Mouse (Mus musculus) neural tube, embryonic 13.5 days (tissue): ENCODE measurements at regions not wholly inside any gene's neighbourhood (a gene's known extent, or its start where the extent isn't known, plus 50 kb on each side); places are given as distances from the start of the nearest gene placed in this dataset.
A peak's percentile ranks its signal among the peaks of the same experiment; 100 is the strongest.
"Not testable (repeated sequence)": the region's sequence is repeated elsewhere in the genome, so short reads cannot be mapped to it uniquely, and the experiment has no call there.

ENCODE experiments used
- ATAC-seq: fragments of 200-750 bp; cut with Nextera tagmentation; 2 replicates; pipeline ENCODE4 v1.8.0; 2017; ENCODE audit warnings: low read depth, mild to moderate bottlenecking, moderate TSS enrichment, moderate library complexity
- H3K27ac ChIP-seq: fragments of 300-500 bp; sonication (generic); replicated peaks from 2 replicates; pipeline ENCODE4 v1.5.1; 2015; ENCODE audit warnings: moderate library complexity, mild to moderate bottlenecking, inconsistent platforms
- H3K27me3 ChIP-seq: fragments of 300-500 bp; sonication (generic); 2 replicates; pipeline ENCODE4 v1.6.1; 2015; ENCODE audit warnings: mild to moderate bottlenecking, inconsistent platforms
- H3K36me3 ChIP-seq: fragments of 300-500 bp; sonication (generic); 2 replicates; pipeline ENCODE4 v1.6.1; 2015; ENCODE audit warnings: mild to moderate bottlenecking, inconsistent platforms
- H3K4me1 ChIP-seq: fragments of 300-500 bp; sonication (generic); replicated peaks from 2 replicates; pipeline ENCODE4 v1.6.1; 2015; ENCODE audit warnings: inconsistent platforms
- H3K4me2 ChIP-seq: fragments of 300-500 bp; sonication (generic); 2 replicates; pipeline ENCODE4 v1.6.1; 2015; ENCODE audit warnings: inconsistent platforms, mild to moderate bottlenecking, moderate library complexity
- H3K4me3 ChIP-seq: fragments of 300-500 bp; sonication (generic); 2 replicates; pipeline ENCODE4 v1.5.1; 2015; ENCODE audit warnings: mild to moderate bottlenecking, inconsistent platforms
- H3K9ac ChIP-seq: fragments of 300-500 bp; sonication (generic); 2 replicates; pipeline ENCODE4 v1.6.1; 2015; ENCODE audit warnings: moderate library complexity, mild to moderate bottlenecking, inconsistent platforms
- H3K9me3 ChIP-seq: fragments of 300-500 bp; sonication (generic); 2 replicates; pipeline ENCODE4 v1.6.1; 2016; ENCODE audit warnings: inconsistent platforms
- WGBS: fragments of 180-500 bp; shearing (Covaris S2); methylation state at CpG from one replicate; pipeline ENCODE4 v1.1.7; 2015; 5-methylcytosine and 5-hydroxymethylcytosine counted together

GRCm38 (mm10) chr15:23536691-23537090 lies 987.9 kb downstream of the Cdh18 start:
- 73% methylated on average over 3 of the region's 3 CpGs for WGBS
- Histone ChIP-seq H3K4me1 (no peaks in the 10 kb centered on the region), H3K4me2 (no peak overlapping the region), H3K27me3 (no peaks in the 10 kb centered on the region), H3K36me3 (no peaks in the 10 kb centered on the region), H3K9me3 (no peaks in the 10 kb centered on the region), H3K4me3 (no peak overlapping the region), H3K9ac (no peak overlapping the region), H3K27ac (no peak overlapping the region)
- no peak for ATAC-seq

- H3K4me3 ChIP-seq, result no peak overlapping the region
- H3K9me3 ChIP-seq, result no peaks in the 10 kb centered on the region
- no peaks in the 10 kb centered on the region for H3K4me1 ChIP-seq
- no peak overlapping the region for H3K9ac ChIP-seq
- ATAC-seq, result 0 out of 2 replicates have a peak, but pooled peaks have one; percentile 40
- 53% methylated on average over 3 of the region's 3 CpGs for WGBS
- H3K36me3 ChIP-seq, result no peaks in the 10 kb centered on the region
- H3K27me3 ChIP-seq, result no peaks in the 10 kb centered on the region
- H3K4me2 ChIP-seq, result no peak overlapping the region
- H3K27ac ChIP-seq, result no peak overlapping the region
These were observed 988.6 kb downstream of the Cdh18 start for GRCm38 (mm10) chr15:23537449-23537848.

DNA sequence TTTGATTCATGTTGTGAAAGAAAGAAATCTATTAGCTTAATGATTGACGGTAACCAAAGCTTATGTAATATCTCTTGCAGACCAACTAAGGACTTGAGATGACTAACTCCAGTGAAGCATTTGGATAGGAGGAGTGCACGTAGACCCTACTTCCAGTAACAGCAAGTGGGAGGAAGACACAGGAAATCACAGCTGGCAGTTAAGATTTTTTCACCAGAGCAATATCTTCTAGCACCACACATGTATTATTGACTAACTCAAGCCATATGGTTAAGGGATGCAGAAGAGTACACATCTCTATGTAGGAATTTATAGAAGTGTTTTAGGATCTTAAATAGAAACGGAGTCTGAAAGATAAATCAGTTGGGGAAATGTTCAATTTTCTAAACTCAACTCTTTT lies 1011.3 kb downstream of the Cdh18 start:
- H3K4me3 ChIP-seq, result no peak overlapping the region
- no peak overlapping the region for H3K4me2 ChIP-seq
- no peaks in the 10 kb centered on the region for H3K36me3 ChIP-seq
- no peaks in the 10 kb centered on the region for H3K9me3 ChIP-seq
- no peak for ATAC-seq
- no peaks in the 10 kb centered on the region for H3K4me1 ChIP-seq
- 82% methylated on average over 3 of the region's 3 CpGs for WGBS
- H3K27me3 ChIP-seq, result no peaks in the 10 kb centered on the region
- H3K27ac ChIP-seq, result no peak overlapping the region
- H3K9ac ChIP-seq, result no peak overlapping the region

DNA sequence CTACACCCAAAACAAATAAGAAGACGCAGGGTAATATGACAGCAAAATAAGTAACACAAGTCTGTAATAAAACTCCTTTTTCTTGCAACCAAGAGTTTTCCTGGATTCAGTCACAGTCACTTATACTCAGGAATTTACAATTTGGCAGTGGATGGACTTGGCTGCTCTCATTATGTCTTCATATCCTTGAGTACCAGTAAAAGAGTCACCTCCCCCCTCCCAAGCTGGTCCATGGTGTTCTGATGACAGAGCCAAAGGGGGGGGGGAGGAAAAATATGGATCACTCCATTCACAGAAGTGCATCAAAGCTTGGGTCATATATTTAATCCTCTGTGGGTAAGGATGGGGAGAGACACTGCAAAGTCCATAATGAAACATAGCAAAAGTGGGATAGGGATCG lies 1013.4 kb downstream of the Cdh18 start:
- no peak overlapping the region for H3K9ac ChIP-seq
- no peak overlapping the region for H3K4me3 ChIP-seq
- H3K4me2 ChIP-seq, result no peak overlapping the region
- no peak for ATAC-seq
- H3K4me1 ChIP-seq, result no peaks in the 10 kb centered on the region
- no peak overlapping the region for H3K27ac ChIP-seq
- H3K27me3 ChIP-seq, result no peaks in the 10 kb centered on the region
- H3K36me3 ChIP-seq, result no peaks in the 10 kb centered on the region
- WGBS, result 95% methylated on average over 2 of the region's 2 CpGs
- no peaks in the 10 kb centered on the region for H3K9me3 ChIP-seq

GRCm38 (mm10) chr15:23564981-23565380 lies 1016.2 kb downstream of the Cdh18 start:
- Histone ChIP-seq H3K4me2 (no peak overlapping the region), H3K4me3 (no peak overlapping the region)
- ATAC-seq, result no peak

DNA sequence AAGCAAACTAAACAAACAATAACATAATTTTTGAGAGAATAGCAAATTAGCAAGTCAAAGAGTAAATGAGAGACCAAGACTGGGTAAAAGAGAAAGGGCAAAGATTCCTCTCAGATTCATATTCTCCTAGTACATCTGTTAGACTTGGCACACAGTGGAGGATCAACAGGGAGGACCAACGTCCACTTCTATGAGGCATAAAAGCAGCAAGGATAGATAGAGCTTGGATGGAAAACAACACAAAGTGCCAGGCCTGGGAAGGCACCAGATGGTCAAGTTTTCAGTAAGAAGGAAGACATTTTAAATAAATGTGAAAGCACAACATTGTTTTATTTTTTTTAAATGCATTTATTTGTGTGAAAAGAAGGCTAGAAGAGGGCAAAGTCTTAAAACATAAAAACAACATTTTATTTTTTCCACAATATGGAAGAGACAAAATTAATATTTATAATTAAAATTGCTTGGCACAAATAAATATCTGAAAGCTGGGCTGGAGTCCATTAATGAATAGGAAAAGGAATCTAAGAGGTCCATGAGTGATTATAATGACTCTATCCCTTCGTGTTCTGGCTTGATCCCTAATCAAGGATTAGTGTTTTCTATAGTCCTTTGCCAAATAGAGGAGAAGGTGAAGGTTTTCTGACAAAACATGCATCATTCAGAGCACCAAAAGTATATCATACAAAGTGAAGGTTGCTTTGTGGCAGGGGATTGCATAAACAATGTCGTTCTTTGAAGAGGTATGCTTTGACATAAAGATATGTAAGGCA lies 1018.2 kb downstream of the Cdh18 start:
- no peaks in the 10 kb centered on the region for H3K27me3 ChIP-seq
- H3K9me3 ChIP-seq, result peaks cover 4% of the 10 kb centered on the region; the same call in 1 of the 2 replicates
- no peaks in the 10 kb centered on the region for H3K36me3 ChIP-seq
- H3K9ac ChIP-seq, result no peak overlapping the region
- no peak overlapping the region for H3K4me3 ChIP-seq
- ATAC-seq, result no peak
- H3K27ac ChIP-seq, result no peak overlapping the region
- H3K4me2 ChIP-seq, result no peak overlapping the region
- 71% methylated on average over 3 of the region's 3 CpGs for WGBS
- H3K4me1 ChIP-seq, result no peaks in the 10 kb centered on the region

More at GRCm38 (mm10) chr15:23564981-23565380, 1016.2 kb downstream of the Cdh18 start:
- Histone ChIP-seq H3K27ac (no peak overlapping the region), H3K9me3 (peaks cover 4% of the 10 kb centered on the region; the same call in 1 of the 2 replicates), H3K4me1 (no peaks in the 10 kb centered on the region), H3K27me3 (no peaks in the 10 kb centered on the region), H3K9ac (no peak overlapping the region), H3K36me3 (no peaks in the 10 kb centered on the region)

- H3K9me3 ChIP-seq, H3K4me1 ChIP-seq, H3K9ac ChIP-seq, H3K36me3 ChIP-seq, H3K4me3 ChIP-seq, H3K27ac ChIP-seq, H3K27me3 ChIP-seq, ATAC-seq, H3K4me2 ChIP-seq: not testable (repeated sequence)
- 92% methylated on average over 6 of the region's 6 CpGs for WGBS
These were observed 1019.8 kb downstream of the Cdh18 start for GRCm38 (mm10) chr15:23568651-23569050.

DNA sequence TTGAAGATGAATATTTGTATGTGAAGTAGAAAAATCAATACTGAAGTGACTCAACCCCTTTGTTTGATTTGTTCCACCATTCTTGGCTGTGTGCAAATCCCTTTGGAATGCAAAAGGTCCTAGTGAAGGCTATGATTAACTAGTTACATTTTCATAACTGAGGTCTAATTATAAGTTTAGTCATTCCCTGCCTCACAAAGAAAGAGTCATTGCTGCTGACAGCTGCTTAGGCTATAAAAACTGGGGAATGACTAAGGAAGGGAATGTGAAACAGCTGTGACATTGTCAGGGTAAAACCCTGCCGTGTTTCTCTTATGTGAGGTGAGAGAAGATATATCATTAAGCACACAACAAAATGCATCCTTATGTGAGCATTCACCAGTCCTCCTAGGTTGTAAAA lies 1033.1 kb downstream of the Cdh18 start:
- Histone ChIP-seq H3K36me3 (no peaks in the 10 kb centered on the region), H3K4me1 (no peaks in the 10 kb centered on the region), H3K9ac (no peak overlapping the region), H3K27me3 (no peaks in the 10 kb centered on the region), H3K4me3 (no peak overlapping the region), H3K4me2 (no peak overlapping the region), H3K9me3 (no peaks in the 10 kb centered on the region), H3K27ac (no peak overlapping the region)
- WGBS, result 26% methylated on average over 1 of the region's 1 CpGs
- peak; percentile 47; the same call in 1 of the 2 replicates for ATAC-seq

DNA sequence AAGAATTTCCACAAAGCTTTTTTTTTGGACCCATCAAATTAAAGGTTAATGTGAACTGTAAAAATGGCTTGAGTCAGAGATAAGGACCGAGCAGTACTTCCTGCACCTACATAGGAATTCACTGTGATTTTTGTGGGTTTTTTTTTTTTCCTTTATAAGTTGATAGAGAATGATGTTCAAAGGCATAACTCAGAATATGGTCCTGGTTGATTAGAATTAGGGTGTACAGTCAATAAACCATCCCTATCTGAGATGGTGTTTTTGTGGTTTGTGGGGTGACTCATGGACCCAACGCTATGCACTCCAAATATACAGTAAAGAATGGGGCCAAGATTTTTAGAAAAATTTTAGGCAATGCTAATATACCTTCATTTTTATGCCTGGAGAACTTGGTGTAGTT lies 1041.6 kb downstream of the Cdh18 start:
- no peak overlapping the region for H3K9ac ChIP-seq
- WGBS, result 88% methylated on average over 2 of the region's 2 CpGs
- H3K27me3 ChIP-seq, result no peaks in the 10 kb centered on the region
- H3K4me2 ChIP-seq, result no peak overlapping the region
- H3K4me1 ChIP-seq, result no peaks in the 10 kb centered on the region
- H3K27ac ChIP-seq, result no peak overlapping the region
- no peaks in the 10 kb centered on the region for H3K36me3 ChIP-seq
- no peak overlapping the region for H3K4me3 ChIP-seq
- H3K9me3 ChIP-seq, result no peaks in the 10 kb centered on the region
- no peak for ATAC-seq

DNA sequence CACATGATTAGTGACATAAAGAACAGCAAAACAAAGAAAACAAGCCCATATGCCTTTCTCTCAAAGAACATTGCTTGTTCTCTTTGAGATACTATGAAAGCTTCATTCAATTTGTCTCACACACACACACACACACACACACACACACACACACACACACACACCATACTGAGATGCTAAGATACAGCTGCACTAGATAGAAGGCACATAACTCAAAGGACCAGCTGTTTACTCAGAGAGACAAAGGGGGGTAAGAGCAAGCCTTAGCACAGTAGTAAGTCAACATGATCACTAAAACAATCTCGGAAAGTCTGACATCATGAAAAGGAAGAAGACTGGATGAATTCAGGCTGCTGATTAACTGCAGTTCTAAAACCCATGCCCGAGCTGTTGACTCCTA lies 1051.6 kb downstream of the Cdh18 start:
- 56% methylated on average over 2 of the region's 2 CpGs for WGBS
- no peaks in the 10 kb centered on the region for H3K9me3 ChIP-seq
- H3K4me2 ChIP-seq, result no peak overlapping the region
- H3K4me1 ChIP-seq, result no peaks in the 10 kb centered on the region
- no peak for ATAC-seq
- no peak overlapping the region for H3K4me3 ChIP-seq
- no peaks in the 10 kb centered on the region for H3K27me3 ChIP-seq
- H3K36me3 ChIP-seq, result no peaks in the 10 kb centered on the region
- no peak overlapping the region for H3K27ac ChIP-seq
- H3K9ac ChIP-seq, result no peak overlapping the region
